Mouse (Mus musculus): ENCODE measurements around the gene Haus2.

DNA sequence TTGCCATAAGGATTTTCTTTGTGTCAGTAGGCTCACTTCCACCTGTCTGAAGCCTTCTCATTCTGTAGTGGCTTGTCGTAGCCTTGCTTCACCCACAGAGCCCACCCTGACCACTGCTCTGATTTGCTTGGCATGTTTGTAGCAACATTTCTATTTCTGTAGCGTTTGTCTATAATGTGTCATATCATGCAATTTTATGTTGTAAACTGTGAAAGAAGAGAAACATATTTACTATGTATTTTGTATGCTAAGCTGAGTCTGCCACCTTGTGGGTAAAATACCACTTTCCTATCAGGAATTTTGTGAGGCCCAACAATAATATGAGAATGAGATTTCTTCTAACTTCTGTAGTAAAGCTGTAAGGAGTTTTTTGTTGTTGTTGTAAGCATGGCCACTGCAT, 61.1 kb downstream of the Haus2 start:
- TF ChIP-seq POLR2A (IDR thresholded peaks at IDR 0.05; ENCODE audit: insufficient read depth, low read depth, low read length) (no peak), CTCF (IDR thresholded peaks at IDR 0.05) (peak; percentile 67)
